Mouse (Mus musculus): ENCODE data around the gene Prlh.

- TF ChIP-seq CTCF (IDR thresholded peaks at IDR 0.05; ENCODE audit: control insufficient read depth, insufficient read depth, insufficient read length) (no peak), USF1 (IDR thresholded peaks at IDR 0.05; ENCODE audit: low read depth) (no peak), MAX (IDR thresholded peaks at IDR 0.05) (no peak)
These were observed 27.9 kb downstream of the Prlh start for GRCm38 (mm10) chr1:90980638-90981330.

All from C2C12 (cell line).